Mouse (Mus musculus) lung, postnatal 36 days (tissue): ENCODE measurements around the gene Olfr521.
"Not testable (repeated sequence)": the region's sequence is repeated elsewhere in the genome, so short reads cannot be mapped to it uniquely, and the experiment has no call there.

Experiments used
- DNase-seq: peaks from one replicate; pipeline ENCODE4 v3.0.0; 2022; ENCODE audit warnings: mixed read lengths

Olfr521 gene

GRCm38 (mm10) chr7:99763207-99763606, at the start of gene Olfr521:
Gene Olfr521, plus strand, starts transcription at chr7:99763507.
- no peak for DNase-seq

DNA sequence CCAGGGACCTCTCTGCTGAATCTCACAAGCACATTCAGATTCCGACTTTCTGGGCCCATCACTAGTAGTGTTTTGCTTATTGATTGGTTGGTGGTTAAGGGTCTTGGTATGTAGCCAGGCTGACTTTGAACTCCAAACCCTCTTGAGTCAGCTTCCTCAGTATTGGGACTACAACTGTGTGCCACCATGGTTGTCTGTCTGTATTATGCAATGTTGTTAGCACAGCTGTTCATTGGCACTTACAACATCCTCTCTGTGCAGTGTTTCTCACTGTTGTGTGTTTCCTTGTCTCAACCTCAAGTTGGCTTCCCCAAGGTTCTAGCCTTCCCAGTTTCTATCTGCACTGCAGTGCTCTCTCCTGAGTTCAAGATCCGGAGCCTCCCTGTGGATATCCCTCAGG, 46.8 kb upstream of the Olfr521 start:
- DNase-seq, result no peak

GRCm38 (mm10) chr7:99729973-99730372, 33.3 kb upstream of the Olfr521 start, which contains the start of gene Olfr520:
Gene Olfr520, plus strand, starts transcription at chr7:99730273.
- no peak for DNase-seq

DNA sequence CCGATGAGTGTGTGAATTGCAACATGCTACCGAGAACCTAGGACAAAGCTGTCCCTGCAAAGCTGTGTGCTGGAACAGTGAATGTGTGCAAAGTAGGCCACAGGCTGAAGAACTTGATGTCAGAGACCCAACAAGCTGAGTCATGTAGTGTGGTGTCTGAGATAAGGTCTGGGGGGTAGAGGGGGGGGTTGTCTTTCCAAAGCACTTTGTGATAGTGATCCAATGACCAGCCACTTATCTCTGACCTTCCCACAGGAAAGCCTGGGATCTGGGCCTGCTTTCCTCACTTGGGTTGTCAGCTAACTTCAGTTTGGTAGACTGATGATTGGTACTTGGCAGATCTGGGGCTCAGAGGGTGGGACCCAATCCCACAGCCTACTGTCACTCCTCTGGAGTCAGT, 28.7 kb upstream of the Olfr521 start:
- no peak for DNase-seq

DNA sequence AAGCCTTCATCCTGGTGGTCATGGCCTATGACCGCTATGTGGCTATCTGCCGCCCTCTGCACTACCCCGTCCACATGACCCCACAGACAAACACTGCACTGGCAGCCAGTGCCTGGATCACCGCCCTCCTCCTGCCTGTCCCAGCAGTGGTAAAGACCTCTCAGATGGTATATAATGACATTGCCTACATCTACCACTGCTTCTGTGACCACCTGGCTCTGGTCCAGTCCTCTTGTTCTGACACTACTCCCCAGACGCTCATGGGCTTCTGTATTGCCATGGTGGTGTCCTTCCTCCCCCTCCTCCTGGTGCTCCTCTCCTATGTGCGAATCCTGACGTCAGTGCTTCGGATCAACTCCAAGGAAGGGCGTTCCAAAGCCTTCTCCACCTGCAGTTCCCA, 27.8 kb upstream of the Olfr521 start:
- DNase-seq, result not testable (repeated sequence)

- DNase-seq, result peak; percentile 1
Measured at GRCm38 (mm10) chr7:99739276-99739675, 24.0 kb upstream of the Olfr521 start.

- peak; percentile 56 for DNase-seq
Measured at GRCm38 (mm10) chr7:99781385-99781784, 18.1 kb downstream of the Olfr521 start.

GRCm38 (mm10) chr7:99781916-99782315, 18.6 kb downstream of the Olfr521 start:
- DNase-seq, result peak; percentile 66

DNA sequence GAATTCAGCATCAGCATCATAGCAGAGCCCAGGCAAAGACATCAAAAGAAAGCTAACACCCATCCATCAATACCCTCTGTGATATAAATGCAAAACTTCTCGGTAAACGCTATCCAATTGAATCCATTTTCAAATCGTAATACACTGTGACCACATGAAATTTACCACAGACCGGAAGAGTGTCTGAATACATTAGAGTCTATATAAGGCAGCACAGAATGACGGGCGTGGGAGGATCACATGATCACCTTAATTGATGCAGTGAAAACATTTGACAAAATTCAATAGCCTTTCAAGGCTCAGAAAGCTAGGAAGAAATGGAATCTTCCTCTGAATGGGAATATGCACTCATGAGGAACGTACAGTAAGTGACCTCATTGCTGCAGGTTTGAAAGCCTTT, 20.1 kb downstream of the Olfr521 start:
- DNase-seq, result no peak

DNA sequence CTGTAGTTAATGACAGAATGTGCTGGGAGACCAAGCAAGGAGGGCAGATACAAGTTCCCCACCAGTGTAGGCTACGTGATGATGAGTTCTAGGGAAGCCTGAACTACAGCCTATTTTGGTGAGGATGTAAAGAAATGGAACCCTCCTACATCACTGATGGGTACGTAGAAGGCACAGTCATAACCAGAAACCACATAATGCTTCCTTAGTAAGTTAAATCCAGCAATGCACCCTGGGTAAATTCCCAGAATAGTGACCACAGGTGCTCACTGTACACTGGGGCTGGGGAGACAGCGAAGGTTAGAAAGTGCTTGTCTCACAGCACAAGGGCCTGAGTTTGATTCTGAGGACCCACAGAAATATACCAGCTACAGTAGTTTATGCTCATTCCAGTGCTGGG, 22.2 kb downstream of the Olfr521 start:
- no peak for DNase-seq

DNA sequence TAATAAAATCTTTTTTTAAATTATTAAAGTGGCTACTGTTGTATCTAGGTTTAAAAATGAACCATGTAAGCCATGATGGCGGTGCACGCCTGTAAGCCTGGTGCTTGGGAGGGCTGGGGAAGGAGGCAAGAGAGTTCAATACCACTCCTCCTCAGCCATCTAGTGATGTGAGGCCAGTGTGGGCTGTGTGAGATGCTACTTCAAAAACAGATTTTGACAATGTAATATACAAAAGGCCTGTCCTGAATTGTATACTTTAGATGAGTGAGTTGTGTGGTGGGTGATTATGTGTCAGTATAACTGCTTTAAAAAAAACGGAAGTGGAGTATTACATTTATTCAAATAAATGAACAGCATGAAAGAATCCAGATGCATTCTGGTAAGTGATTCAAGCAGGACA, 23.5 kb downstream of the Olfr521 start:
- no peak for DNase-seq

- DNase-seq, result no peak
Measured at GRCm38 (mm10) chr7:99787935-99788334, 24.6 kb downstream of the Olfr521 start.

- peak; percentile 12 for DNase-seq
Measured at GRCm38 (mm10) chr7:99788563-99788962, 25.3 kb downstream of the Olfr521 start.

GRCm38 (mm10) chr7:99790816-99791215, 27.5 kb downstream of the Olfr521 start:
- DNase-seq, result no peak

GRCm38 (mm10) chr7:99794096-99794495, 30.8 kb downstream of the Olfr521 start:
- DNase-seq, result peak; percentile 34

GRCm38 (mm10) chr7:99795192-99795981, 32.1 kb downstream of the Olfr521 start:
- DNase-seq, result peak; percentile 35

- DNase-seq, result no peak
Measured at GRCm38 (mm10) chr7:99796471-99796870, 33.2 kb downstream of the Olfr521 start.

- DNase-seq, result no peak
Measured at GRCm38 (mm10) chr7:99797261-99797660, 34.0 kb downstream of the Olfr521 start.

DNA sequence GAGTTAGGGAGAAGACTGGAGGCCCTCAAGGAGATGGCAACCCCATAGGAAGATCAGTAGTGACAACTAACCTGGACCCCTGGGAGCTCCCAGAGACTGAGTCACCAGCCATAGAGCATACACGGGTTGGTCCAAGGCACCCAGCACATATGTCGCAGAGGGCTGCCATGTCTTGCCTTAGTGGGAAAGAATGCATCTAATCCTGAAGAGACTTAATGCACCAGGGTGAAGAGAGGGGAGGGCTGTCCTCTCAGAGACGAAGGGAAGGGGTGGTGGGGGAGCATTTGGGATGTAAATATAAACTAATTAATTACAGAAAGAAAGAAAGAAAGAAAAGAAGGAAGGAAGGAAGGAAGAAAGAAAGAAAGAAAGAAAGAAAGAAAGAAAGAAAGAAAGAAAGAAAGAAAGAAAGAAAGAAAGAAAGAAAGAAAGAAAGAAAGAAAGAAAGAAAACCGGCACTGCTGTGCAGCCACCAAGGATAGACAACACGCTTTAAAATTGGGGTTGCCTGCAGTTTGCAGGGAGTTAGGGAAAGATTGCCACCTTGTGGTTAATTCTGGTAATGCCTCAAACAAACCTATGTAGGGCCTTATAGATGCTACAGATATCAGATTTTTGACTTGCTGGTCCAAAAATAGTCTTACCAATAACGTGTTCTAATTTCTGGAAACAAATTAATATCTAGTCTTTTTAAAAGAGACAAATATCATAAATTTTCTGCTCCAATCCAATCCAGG, 34.8 kb downstream of the Olfr521 start:
- peak; percentile 86 for DNase-seq

DNA sequence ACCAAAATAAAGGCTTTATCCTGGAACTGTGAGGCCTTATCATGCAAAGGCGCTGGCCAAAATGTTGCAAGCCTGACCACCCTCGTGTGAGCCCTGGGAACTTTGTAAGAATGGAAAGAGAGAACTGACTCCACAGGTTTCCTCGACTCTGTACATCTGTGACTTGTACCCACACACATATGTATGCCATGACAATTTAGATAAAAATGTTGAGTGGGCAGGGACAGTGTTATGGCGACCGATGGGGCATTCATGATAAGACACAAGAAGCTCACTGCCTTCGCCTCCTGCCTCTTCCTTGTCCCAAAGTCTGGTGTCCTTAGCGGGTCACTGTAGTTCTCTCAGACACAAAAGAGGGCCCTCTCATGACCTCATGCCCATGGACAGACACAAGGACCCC, 35.8 kb downstream of the Olfr521 start:
- DNase-seq, result no peak

DNA sequence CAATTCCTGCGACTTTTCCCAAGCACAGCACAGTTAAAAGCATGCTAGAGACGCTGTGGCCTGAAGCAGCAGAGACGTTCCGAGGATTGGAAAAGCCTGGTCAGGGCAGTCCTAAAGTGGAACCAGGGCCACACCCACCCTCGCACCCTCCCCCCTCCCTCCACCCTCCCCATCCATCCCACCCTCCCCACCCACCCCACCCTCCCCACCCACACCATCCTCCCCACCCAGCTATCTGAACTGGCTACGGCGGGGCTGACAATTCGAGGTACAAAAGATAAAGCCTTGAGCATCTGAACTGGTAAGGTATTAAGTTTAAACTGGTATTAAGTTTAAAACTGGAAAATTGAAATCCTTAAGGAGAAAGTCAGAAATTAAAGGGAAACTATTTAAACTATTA, 40.2 kb downstream of the Olfr521 start:
- DNase-seq, result no peak

- not testable (repeated sequence) for DNase-seq
Measured at GRCm38 (mm10) chr7:99804033-99804432, 40.7 kb downstream of the Olfr521 start.

DNA sequence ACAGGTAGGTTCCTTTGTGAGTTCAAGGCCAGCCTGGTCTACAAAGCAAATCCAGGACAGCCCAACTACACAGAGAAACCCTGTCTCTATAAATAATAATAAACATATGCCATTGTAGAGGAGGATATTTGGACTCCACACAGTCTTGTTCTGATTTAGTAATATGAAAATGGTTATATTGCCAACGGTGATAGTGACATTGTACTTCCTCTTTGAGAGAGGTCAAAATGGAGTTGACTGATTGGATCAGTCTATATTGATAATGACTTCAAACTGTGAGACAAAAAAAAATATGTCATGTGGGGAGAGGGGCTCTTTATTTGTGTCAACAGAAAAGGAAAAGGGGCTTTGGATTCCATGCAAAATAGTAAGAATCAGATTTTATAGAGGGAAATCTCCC, 42.0 kb downstream of the Olfr521 start:
- DNase-seq, result no peak

GRCm38 (mm10) chr7:99807043-99807442, 43.7 kb downstream of the Olfr521 start:
- DNase-seq, result not testable (repeated sequence)
